Mouse (Mus musculus): ENCODE measurements around the gene D130043K22Rik. TPM values are rescaled to one million over a fixed set of nuclear protein-coding genes. Genes with fewer than 3 reads are reported as not detected.
A peak's percentile ranks its signal among the peaks of the same experiment; 100 is the strongest.

D130043K22Rik gene
- polyA plus RNA-seq, 1 experiment = 0.02 TPM

- Histone ChIP-seq H3K27me3 (ENCODE audit: control insufficient read depth, insufficient read depth, insufficient read length) (no peaks in the 10 kb centered on the region), H3K79me3 (ENCODE audit: low read depth) (no peaks in the 10 kb centered on the region), H3K4me3 (ENCODE audit: insufficient read depth, poor library complexity, severe bottlenecking) (no peak overlapping the region), H3K79me2 (ENCODE audit: control insufficient read depth, insufficient read depth) (no peaks in the 10 kb centered on the region), H3ac (ENCODE audit: control insufficient read depth, insufficient read length, low read depth) (no peak overlapping the region), H3K36me3 (ENCODE audit: control insufficient read depth, insufficient read depth) (no peaks in the 10 kb centered on the region)
- TF ChIP-seq MAX (IDR thresholded peaks at IDR 0.05) (no peak), USF1 (IDR thresholded peaks at IDR 0.05; ENCODE audit: low read depth) (no peak), FOSL1 (IDR thresholded peaks at IDR 0.05; ENCODE audit: insufficient read depth, low read length, poor library complexity, severe bottlenecking) (no peak), MYOD1 (IDR thresholded peaks at IDR 0.05; ENCODE audit: control insufficient read depth, insufficient read length, low read depth) (no peak), CTCF (IDR thresholded peaks at IDR 0.05; ENCODE audit: control insufficient read depth, insufficient read depth, insufficient read length) (no peak), MYOG (IDR thresholded peaks at IDR 0.05; ENCODE audit: control insufficient read depth, extremely low read depth, insufficient read length) (no peak), CEBPB (IDR thresholded peaks at IDR 0.05; ENCODE audit: low read depth) (no peak)
Measured at GRCm38 (mm10) chr13:24852570-24852969, 7.6 kb downstream of the D130043K22Rik start.

DNA sequence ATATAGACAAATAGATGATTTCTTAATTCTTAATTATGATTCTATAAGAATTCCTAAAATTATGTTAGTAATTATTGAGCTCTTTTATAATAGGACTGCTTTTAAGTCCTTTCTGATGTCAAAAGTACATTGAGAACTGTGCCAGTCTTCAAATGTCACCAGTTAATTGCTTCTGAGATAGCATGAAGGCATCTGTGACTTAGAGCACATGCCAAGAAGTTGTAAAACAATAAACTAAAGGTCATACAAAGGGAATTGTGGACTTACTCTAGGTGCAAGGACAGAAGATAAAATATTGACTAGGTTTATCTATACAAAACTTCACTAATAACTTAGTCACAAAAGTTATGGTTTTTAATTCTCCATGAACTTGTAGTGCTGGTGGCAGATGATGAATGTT is 14.2 kb downstream of the D130043K22Rik start:
- H3K36me3 ChIP-seq (ENCODE audit: control insufficient read depth, insufficient read depth) = no peaks in the 10 kb centered on the region
- no peak for TF ChIP-seq FOSL1 (IDR thresholded peaks at IDR 0.05; ENCODE audit: insufficient read depth, low read length, poor library complexity, severe bottlenecking)
- no peak for TF ChIP-seq MAX (IDR thresholded peaks at IDR 0.05)
- no peak for TF ChIP-seq MYOD1 (IDR thresholded peaks at IDR 0.05; ENCODE audit: control insufficient read depth, insufficient read length, low read depth)
- no peak for TF ChIP-seq CEBPB (IDR thresholded peaks at IDR 0.05; ENCODE audit: low read depth)
- no peak for TF ChIP-seq MYOG (IDR thresholded peaks at IDR 0.05; ENCODE audit: control insufficient read depth, extremely low read depth, insufficient read length)
- TF ChIP-seq CTCF (IDR thresholded peaks at IDR 0.05; ENCODE audit: control insufficient read depth, insufficient read depth, insufficient read length) = no peak
- no peak for TF ChIP-seq USF1 (IDR thresholded peaks at IDR 0.05; ENCODE audit: low read depth)
- no peak overlapping the region for H3ac ChIP-seq (ENCODE audit: control insufficient read depth, insufficient read length, low read depth)
- H3K4me3 ChIP-seq (ENCODE audit: insufficient read depth, poor library complexity, severe bottlenecking) = no peak overlapping the region
- H3K79me2 ChIP-seq (ENCODE audit: control insufficient read depth, insufficient read depth) = no peaks in the 10 kb centered on the region
- no peaks in the 10 kb centered on the region for H3K79me3 ChIP-seq (ENCODE audit: low read depth)
- H3K27me3 ChIP-seq (ENCODE audit: control insufficient read depth, insufficient read depth, insufficient read length) = no peaks in the 10 kb centered on the region

GRCm38 (mm10) chr13:24861084-24861483 is 16.1 kb downstream of the D130043K22Rik start:
- Histone ChIP-seq H3K79me3 (ENCODE audit: low read depth) (no peaks in the 10 kb centered on the region), H3K79me2 (ENCODE audit: control insufficient read depth, insufficient read depth) (no peaks in the 10 kb centered on the region), H3ac (ENCODE audit: control insufficient read depth, insufficient read length, low read depth) (no peak overlapping the region), H3K36me3 (ENCODE audit: control insufficient read depth, insufficient read depth) (no peaks in the 10 kb centered on the region), H3K4me3 (ENCODE audit: insufficient read depth, poor library complexity, severe bottlenecking) (no peak overlapping the region), H3K27me3 (ENCODE audit: control insufficient read depth, insufficient read depth, insufficient read length) (no peaks in the 10 kb centered on the region)
- TF ChIP-seq MYOD1 (IDR thresholded peaks at IDR 0.05; ENCODE audit: control insufficient read depth, insufficient read length, low read depth) (no peak), MAX (IDR thresholded peaks at IDR 0.05) (no peak), USF1 (IDR thresholded peaks at IDR 0.05; ENCODE audit: low read depth) (no peak), FOSL1 (IDR thresholded peaks at IDR 0.05; ENCODE audit: insufficient read depth, low read length, poor library complexity, severe bottlenecking) (no peak), CEBPB (IDR thresholded peaks at IDR 0.05; ENCODE audit: low read depth) (no peak), MYOG (IDR thresholded peaks at IDR 0.05; ENCODE audit: control insufficient read depth, extremely low read depth, insufficient read length) (no peak), CTCF (IDR thresholded peaks at IDR 0.05; ENCODE audit: control insufficient read depth, insufficient read depth, insufficient read length) (no peak)

GRCm38 (mm10) chr13:24862021-24862420 is 17.1 kb downstream of the D130043K22Rik start:
- TF ChIP-seq USF1 (IDR thresholded peaks at IDR 0.05; ENCODE audit: low read depth) = no peak
- H3K4me3 ChIP-seq (ENCODE audit: insufficient read depth, poor library complexity, severe bottlenecking) = no peak overlapping the region

GRCm38 (mm10) chr13:24862520-24862919 is 17.6 kb downstream of the D130043K22Rik start:
- Histone ChIP-seq H3K27me3 (ENCODE audit: control insufficient read depth, insufficient read depth, insufficient read length) (no peaks in the 10 kb centered on the region), H3ac (ENCODE audit: control insufficient read depth, insufficient read length, low read depth) (no peak overlapping the region), H3K36me3 (ENCODE audit: control insufficient read depth, insufficient read depth) (no peaks in the 10 kb centered on the region), H3K4me3 (ENCODE audit: insufficient read depth, poor library complexity, severe bottlenecking) (no peak overlapping the region), H3K79me2 (ENCODE audit: control insufficient read depth, insufficient read depth) (no peaks in the 10 kb centered on the region), H3K79me3 (ENCODE audit: low read depth) (no peaks in the 10 kb centered on the region)
- TF ChIP-seq MAX (IDR thresholded peaks at IDR 0.05) (no peak), MYOD1 (IDR thresholded peaks at IDR 0.05; ENCODE audit: control insufficient read depth, insufficient read length, low read depth) (no peak), CEBPB (IDR thresholded peaks at IDR 0.05; ENCODE audit: low read depth) (no peak), USF1 (IDR thresholded peaks at IDR 0.05; ENCODE audit: low read depth) (no peak), MYOG (IDR thresholded peaks at IDR 0.05; ENCODE audit: control insufficient read depth, extremely low read depth, insufficient read length) (no peak), CTCF (IDR thresholded peaks at IDR 0.05; ENCODE audit: control insufficient read depth, insufficient read depth, insufficient read length) (peak; percentile 3), FOSL1 (IDR thresholded peaks at IDR 0.05; ENCODE audit: insufficient read depth, low read length, poor library complexity, severe bottlenecking) (no peak)

More at GRCm38 (mm10) chr13:24862021-24862420, 17.1 kb downstream of the D130043K22Rik start:
- no peaks in the 10 kb centered on the region for H3K79me3 ChIP-seq (ENCODE audit: low read depth)
- H3K27me3 ChIP-seq (ENCODE audit: control insufficient read depth, insufficient read depth, insufficient read length) = no peaks in the 10 kb centered on the region
- H3K36me3 ChIP-seq (ENCODE audit: control insufficient read depth, insufficient read depth) = no peaks in the 10 kb centered on the region
- H3ac ChIP-seq (ENCODE audit: control insufficient read depth, insufficient read length, low read depth) = no peak overlapping the region
- no peaks in the 10 kb centered on the region for H3K79me2 ChIP-seq (ENCODE audit: control insufficient read depth, insufficient read depth)
